Mouse (Mus musculus): Measurements from ENCODE around the gene Agxt.

The Agxt gene

DNA sequence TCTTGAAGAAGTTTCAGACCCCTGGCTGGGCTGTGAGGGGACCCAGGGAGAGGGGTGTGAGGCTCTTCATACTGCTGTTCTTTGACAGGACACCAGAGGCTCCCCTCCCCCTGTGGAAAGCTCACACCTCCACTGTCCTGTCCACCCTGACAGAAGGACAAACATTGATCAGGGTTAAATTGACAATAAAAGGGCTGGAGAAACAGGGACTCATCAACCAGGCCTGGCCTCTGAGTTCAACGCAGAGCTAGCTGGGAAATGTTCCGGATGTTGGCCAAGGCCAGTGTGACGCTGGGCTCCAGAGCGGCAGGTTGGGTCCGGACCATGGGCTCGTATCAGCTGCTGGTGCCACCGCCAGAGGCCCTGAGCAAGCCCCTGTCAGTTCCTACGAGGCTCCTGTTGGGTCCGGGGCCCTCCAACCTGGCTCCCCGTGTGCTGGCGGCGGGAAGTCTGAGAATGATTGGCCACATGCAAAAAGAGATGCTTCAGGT, at the start of gene Agxt:
Gene Agxt, plus strand, starts transcription at position 205 of the 491 bp plus-strand sequence.
- no peak for DNase-seq

DNA sequence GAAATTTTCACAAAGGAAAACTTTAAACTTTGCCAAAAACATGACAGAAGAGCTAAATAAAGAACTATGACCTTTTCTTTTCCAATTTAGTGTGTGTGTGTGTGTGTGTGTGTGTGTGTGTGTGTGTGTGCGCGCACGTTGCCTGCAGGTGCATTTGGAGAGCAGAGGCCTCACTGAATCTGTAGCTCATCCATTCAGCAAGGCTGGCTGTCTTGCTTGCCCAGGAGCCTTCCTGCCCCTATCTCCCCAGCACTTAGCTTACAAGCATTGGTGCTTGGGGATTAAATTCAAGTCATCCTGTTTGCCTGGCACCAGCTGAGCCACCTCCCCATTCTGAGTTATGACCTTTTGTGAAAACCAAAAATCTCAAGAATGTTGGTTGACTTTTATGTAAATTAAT, 42.5 kb upstream of the Agxt start:
- no peak for DNase-seq

DNA sequence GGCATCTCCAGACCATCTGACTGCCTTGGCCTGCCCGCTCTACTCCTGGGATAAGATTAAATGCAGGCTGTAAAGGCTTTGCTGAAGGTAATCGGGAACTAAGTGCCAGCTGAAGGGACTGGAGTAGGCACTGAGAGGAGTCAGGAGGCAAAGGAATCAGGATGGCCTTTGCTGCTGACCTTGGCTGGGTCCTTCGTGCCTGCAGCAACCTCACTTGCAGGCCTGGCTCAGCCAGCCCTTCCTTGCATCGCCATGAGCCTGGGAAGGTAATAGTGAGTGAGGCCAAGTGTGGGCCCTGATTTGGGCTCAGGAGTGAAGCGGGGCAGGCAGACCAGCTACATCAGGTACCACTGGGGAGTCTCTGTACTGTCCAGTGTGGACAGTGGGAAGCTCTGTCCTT, 36.1 kb upstream of the Agxt start:
- DNase-seq: no peak

DNA sequence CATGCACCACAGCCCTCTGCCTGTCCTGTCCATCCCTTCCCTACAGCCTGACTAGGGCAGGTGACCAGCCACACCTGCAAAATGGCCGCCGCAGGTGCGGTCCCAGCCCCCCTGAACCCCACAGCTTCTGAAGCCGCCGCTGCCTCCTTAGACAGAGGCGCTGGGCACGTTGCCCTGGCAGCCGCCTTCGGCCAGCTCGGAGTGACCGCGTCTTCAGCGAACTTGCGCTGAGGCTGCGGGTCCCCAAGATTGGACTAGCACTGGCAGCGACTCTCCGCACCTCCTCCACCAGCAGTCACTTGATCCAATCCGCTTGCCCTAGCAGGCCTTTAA, 34.8 kb upstream of the Agxt start:
- peak; percentile 17 for DNase-seq

DNA sequence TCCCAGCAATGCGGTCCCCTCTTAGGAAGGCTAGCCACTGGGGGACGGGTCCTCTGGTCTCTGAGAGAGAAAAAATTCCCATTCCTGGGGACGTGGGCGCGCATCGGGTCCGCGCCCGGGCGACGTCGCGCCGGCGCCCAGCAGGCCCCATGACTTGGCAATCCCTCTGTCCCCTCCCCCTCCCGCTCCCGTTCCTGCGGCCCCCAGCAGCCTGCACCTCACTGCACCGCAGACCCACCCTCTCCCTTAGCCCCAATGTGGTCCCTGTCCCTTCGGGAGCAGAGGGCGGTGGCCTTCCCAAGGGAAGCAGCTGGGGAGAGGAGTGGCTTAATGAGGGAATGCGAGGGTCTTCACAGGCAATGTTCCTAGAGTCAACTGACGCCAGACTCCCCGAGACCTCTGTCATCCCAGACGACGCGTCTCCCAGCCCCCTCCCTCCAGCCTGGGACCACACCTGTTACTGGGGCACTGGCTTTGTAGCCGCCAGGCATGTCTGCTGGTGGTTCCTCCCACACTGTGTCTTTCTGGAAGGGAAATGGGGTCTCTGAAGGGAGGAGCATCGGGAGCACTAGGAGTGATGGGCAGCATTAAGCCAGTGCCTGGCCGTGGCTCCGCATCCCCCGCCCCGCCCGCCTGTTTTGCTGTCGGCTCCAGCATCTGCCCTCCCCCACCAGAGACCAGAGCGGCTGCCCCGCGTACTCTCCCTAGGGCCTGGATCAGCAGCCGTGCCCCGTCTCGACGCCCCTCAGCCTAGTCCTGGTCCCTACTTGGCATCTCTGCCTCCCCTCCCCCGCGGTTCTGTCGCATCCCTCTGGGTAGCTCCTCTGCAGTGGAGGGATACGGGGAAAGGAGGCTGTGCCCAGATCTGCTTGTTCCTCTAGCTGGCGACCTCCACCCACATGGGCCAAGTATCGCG, 34.2 kb upstream of the Agxt start:
- DNase-seq: no peak

DNA sequence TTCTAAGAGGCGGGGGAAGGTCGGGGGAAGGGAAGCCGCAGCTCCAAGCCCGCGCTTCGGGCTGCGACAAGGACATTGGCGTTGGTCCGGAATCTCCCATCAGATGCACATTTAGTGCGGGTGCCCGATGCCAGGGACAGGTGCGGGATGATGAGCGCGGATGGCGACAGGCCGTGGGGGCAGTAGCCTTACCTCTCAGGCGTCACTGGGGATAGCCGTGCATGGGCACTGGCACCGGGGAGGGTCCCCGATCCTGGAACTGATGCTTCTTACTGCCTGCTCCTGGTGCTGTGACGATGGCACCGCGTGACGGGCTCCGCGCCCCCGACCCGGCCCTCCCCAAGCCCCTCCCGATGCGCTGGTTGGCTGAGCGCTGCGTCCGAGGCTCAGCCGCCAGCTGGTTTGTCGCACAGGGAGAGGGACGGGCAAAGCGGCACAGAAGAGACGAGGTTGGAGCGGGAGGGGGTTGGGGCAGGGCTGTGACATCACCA, 33.4 kb upstream of the Agxt start, which contains the start of gene Kif1a:
Gene Kif1a, minus strand, starts transcription at position 381 of the 491 bp plus-strand sequence.
- no peak for DNase-seq

DNA sequence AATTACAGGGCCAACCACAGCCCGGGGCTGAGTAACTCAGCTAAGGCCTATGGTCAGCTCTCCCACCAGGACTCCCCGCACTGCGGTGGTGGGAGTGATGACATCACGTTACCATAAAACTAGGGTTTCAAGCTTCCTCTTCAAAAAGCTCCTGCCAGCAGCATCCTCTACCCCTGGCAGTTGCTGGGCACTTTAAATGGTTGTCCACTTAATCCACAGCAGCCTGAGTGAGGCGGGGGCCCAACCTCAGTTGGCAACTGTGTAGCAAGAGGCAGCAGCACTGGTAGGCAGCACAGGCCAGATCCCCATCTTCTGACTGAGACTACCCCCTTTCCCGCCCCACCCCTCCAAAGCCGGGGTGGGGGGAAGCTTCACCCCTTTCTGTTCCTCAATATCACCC, 32.3 kb upstream of the Agxt start:
- DNase-seq: no peak

DNA sequence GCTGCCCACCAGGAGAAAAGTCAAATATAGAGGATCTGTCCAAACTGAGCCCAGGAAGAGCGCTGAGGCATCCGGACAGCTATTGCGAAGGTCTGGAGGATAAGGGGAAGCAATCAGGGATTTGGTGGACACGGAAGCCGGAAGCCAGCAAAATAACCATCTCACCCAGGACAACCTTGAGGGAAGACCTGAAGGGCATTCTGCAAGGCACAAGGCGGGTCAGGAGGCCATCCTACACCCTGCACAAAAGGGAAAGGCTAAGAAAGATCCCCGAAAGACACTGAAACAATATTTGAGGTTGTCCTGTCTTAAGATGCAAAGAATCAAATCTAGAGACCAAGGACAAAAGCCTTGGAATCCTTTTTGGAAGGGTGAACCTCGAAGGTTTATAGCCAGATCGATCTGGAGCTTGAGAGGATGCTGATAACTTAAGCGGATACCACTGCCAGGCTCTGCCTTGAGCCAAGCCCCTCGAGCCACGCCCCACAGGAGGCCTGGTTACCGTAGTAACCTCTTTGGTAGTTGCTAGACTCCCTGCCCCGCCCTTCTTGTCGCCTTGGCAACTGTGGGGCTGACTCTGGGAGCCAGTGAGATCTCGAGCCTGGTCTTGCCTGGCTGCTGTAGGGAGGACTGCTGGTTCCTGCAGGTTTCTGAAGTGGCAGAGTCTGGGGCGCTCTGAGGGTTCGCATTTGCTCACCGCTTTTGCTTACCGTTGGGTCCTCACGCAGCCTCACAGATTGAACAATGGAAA, 20.2 kb upstream of the Agxt start:
- DNase-seq: peak; percentile 46

DNA sequence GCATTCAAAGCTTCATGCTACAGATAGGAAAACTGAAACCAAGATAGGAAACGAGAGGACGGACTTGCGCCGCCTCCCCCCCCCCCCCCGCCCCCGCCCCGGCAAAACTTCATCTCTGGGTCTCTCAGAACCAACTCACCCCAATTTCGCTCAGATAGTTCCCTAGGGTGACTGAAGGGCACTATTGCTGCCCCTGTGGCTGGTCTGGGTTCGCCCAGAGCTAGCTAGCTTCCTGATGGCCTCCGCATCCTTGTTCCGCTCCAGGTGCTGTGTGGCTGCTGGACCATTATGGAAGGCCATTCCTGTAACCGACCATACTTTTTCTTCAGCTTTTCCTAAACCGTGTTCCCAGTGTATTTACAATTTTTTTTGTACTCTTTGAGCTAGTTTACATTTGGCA, 19.6 kb upstream of the Agxt start:
- no peak for DNase-seq

DNA sequence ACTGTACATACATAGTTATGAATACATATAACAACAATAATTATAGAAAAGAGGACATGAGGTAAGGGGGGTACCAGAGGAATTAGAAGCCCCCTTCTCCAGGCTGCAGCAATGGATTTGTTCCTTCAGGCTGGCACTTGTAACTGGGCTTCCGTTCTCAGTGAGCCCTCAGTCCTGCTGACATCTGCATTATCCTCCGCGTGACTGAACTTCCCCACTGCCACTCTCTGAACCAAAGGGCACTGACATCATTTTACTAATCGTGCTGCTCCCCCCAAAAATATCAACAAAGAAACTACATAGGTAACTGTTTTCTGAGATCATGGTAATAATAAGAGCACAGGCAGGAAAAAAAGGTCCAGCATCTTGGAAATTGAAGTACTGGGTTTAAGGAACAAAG, 16.2 kb upstream of the Agxt start:
- no peak for DNase-seq

DNA sequence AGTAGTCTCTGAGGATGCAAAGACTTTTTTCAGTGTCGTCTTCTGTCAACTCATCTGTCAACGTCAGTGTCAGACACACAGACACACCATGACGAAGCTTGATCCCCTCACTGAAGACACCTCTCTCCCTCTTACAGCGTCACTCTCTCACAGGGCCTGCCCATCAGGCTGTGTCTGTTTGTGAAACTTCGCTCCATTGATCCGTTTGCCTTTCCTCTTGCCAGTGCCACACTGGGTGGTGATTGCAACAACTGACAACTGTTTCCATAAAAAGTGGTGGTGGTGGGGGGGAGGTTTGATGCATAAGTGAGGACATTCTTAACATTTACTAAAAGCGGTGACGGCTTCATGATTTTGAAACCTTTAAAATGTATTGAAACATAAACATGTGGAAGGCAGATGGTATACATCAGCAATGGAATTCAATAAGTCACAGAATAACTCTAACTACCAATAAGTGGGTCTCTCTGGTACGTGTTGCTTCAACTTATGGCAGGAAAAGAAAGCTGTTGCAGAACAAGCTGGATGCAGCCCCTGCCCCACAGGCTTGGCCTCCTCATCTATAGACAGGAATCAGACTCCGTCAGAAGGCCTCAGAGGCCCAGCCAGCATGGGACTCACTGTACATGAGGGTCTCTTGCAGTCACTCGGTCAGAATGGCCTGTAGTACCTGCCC, 11.7 kb upstream of the Agxt start:
- no peak for DNase-seq

DNA sequence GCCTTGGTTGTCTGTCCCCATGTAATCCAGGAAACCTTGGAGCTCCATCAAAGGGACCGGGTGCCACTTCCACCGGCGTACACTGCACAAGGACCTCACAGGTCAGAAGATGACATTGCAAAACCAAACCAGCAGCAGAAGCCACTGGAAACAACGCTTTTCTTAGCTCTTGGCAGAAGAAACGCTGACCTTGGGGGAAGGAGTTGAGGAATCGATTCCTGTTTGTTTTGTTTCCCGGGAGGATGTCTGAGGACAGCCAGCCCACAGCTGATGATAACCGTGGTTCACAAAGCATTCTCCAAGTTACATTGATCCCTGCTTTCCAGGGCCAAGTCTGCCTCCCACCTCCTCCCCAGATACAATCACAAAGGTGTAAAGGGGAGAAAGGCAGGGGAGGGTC, 11.0 kb upstream of the Agxt start:
- DNase-seq: no peak

DNA sequence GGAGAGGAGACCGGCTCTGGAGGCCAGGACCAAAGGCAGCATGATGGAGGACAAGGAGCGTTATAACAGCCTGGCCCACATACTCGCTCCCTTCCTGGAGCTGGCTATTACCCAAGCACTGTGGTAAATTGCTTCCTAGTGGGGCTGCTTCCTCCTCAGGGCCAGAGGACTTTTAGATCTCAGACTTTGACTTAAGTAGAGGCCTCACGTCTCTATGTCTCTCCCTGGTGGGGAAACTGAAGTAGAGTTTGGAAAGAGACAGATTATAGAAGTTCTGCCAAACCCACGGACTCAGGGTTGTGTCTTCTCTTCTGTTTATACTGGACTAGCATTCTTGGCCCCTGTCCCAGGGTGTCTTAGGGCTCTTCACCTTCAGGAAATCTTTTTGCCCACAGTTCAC, 9.8 kb upstream of the Agxt start:
- DNase-seq: no peak

DNA sequence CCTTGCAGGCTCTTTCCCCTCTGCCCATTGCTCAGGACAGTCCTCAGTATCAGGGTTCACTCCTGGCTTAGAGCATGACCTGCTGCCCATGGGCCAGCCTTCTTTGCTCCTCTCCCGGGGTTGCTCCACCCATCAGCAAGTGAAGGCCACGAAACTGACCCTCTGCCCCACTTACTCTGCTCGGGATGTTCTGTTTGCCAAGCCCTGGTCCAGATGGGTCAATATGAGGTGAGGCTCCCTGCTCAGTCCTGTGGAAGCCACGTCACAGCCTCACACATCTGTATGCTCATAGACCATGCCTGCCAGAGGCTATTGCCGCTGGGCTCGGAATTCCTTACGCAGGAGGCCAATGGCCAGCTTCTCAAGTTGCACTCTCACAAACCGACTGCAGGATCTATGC, 6.8 kb upstream of the Agxt start:
- DNase-seq: no peak

DNA sequence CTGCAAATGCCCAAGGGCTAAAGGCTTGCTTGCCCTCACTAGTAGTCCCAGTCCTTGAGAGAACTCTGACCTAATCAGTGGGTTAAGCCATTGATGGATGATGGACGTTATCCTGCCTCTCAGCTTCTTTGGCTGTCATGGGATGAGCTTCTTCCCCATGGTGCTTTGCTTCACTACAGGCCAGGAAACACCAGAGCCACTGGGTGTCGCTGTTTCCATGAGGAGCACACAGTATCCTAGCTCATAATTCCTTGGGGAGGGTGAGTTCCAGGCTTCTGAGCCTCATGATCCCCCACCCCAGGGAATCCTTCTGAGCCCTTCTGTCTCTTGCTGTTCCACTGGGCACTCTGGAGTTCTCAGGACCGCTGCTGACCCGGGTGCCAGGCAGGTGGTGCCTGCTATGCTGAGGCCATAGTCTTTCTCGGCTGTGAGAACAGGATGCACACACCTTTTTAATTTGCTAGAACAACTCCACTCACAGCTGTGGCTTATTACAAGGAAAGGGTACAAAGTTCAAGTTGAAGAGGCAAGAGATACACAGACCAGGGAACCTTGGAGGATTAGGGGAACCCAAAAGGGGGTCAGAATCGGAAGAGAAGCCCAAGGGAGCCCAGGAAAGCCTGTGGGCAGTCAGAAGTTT, 6.2 kb upstream of the Agxt start:
- DNase-seq: peak; percentile 63

DNA sequence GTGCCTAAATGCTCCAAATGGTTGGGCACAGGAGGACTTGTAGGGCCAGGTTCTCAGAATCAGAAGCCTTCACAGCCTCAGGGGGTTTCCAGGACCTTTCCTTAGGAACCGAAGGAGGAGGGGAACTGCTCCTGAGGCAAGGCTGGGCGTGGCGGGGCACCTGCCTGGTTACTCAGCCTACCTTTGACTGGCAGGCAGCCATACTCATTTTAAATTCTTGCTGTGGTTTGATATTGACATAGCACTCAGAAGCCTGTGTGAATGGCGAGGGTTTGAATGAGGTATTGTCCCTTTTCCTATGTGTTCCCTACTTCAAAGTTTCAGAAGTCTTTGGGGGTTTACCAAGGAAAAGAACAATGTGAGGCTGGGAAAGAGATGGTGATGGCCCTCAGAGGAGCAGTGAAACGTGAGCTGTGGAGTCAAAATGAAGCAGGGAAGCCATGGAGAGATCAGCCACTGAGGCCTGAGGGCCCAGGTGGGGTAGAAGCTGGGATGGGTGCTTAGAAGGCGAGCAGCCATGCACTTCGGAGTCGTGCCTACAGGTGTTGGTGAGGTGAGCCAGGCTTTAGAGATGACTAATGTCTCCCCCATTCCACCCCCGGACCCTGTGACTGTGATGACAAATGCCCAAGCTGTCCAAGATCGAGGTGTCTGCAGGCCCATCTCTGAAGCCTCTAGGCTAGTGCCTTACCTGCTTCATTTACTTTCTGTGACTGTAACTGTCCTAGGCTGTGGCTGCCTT, 4.6 kb upstream of the Agxt start:
- DNase-seq: peak; percentile 11

DNA sequence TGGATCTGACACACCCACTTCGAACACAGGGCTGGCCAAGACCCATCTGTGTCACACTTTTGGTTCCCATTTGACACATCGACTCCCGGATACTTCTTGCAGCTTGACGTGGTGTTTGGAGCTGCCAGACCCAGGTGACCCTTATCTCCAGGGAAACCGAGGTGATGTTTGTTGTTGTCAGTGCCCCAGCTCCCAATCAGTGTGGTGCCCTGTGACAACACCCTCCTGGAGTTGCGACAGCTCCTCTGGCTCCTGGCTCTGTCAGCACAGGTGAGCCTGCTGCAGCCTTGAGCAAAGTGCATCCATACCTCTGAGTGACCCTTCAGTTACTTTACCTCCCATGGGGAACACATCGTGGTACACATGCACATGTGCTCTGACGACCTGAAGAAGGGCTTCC, 2.4 kb upstream of the Agxt start:
- no peak for DNase-seq

DNA sequence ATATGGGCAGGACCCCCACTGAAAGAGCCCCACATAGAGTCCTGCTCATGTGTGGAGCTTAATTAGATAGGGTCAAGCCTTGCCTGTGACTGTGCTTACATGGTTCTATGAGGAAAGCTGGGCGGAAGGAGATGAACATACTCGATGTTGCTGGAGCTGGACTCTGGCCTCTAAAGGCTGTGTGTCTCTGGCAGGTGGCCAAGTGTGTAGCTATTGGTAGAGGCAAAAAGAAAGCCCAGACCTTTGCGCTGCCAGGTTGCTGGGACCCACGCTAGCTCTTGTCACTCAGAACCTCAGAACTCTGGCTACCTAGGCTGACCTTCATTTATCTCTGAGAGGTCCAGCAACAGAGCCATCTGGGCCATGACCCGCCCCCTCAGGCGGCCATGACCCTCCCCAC, 3.5 kb downstream of the Agxt start:
- DNase-seq: peak; percentile 66

DNA sequence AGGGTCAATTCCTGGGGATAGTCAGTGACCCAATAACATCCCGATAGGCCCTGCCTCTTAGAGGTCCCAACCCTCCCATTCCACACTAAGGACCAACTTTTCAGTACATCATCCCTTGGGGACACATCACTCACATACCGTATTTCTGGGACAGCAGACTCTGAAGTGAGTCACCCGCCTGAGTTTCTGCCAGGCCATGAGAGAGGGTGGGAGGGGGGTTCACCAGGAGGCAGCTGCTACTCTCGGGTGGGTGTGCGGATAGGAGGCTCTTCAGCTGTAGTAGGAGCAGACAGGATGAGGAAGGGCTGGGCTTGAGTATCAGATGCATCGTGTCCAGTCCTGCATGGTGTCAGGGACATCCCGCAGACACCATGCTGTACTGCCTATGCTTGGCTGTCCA, 4.7 kb downstream of the Agxt start:
- no peak for DNase-seq

DNA sequence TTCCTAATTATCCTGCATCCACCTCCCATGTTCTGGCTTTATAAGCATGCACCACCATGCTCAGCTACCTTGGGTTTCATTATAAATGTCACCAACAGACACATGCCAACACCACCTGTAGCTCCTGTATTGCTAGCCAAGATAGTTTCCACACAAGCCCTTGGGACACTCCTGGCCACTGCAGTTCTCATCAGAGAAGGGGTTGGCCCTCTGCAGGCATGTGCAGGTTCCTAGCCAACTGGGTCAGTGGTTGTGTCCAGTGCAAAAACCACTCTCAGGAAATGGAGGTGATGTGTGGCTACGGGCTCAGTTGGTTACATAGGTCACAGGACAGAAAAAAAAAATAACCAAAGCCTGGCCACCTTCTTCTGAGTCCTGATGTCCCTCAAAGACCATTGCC, 7.8 kb downstream of the Agxt start:
- no peak for DNase-seq

DNA sequence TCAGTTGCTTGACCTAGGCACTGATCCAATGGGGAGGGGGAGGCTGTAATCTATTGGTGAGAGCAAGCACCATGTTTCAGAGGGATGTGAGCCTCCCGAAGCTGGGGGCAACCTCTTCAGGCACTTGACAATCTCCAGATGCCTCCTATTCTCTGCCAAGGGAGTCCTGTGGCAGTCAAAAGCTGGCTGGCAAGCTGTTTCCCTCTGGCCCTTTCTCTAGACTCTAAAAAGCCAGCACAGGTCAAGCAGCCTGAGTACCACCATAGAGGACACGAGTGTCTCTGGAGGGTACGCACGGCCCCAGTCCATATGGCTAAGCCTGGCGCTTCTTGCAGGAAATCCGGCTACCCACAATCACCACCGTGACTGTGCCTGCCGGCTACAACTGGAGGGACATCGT, 9.1 kb downstream of the Agxt start:
- DNase-seq: no peak
